Mouse (Mus musculus) liver, embryonic 14.5 days (tissue): ENCODE measurements around the gene Trip13. TPM values are rescaled to one million over a fixed set of nuclear protein-coding genes. Genes with fewer than 3 reads are reported as not detected.

Experiments
- ATAC-seq: fragments of 200-750 bp; cut with Nextera tagmentation; 2 replicates; pipeline ENCODE4 v1.8.0; 2017; ENCODE audit warnings: moderate number of reproducible peaks, mild to moderate bottlenecking, moderate library complexity; ENCODE audit not compliant: insufficient read depth
- DNase-seq, 3 experiments: peaks; one replicate each; pipeline ENCODE4 v3.0.0-alpha.2; 2012 to 2013; ENCODE audit warnings: low read depth in 3 of 3, low spot score in 3 of 3
- H3K27ac ChIP-seq: fragments of 300-500 bp; sonication (generic); 2 replicates; pipeline ENCODE4 v1.5.1; 2014; ENCODE audit warnings: moderate library complexity, mild to moderate bottlenecking, control low read depth, inconsistent platforms
- H3K27me3 ChIP-seq: fragments of 300-500 bp; sonication (generic); 2 replicates; pipeline ENCODE4 v1.6.1; 2014; ENCODE audit warnings: mild to moderate bottlenecking, low read length, moderate library complexity; ENCODE audit not compliant: control insufficient read depth, insufficient read depth
- H3K36me3 ChIP-seq: fragments of 300-500 bp; sonication (generic); replicated peaks from 2 replicates; pipeline ENCODE4 v1.6.1; 2014; ENCODE audit warnings: low read depth; ENCODE audit not compliant: control insufficient read depth, insufficient read depth
- H3K4me1 ChIP-seq, 2 experiments: fragments of 200-500 bp in 1 of 2; fragments of 300-500 bp in 1 of 2; sonication (generic) in 1 of 2; replicated peaks; 2 replicates each; pipeline ENCODE4 v1.6.1; 2012 to 2014; ENCODE audit warnings: antibody characterized with exemption in 1 of 2, inconsistent platforms in 1 of 2, low read length in 1 of 2; ENCODE audit not compliant: control insufficient read depth in 2 of 2, insufficient read depth in 2 of 2
- H3K4me2 ChIP-seq: fragments of 300-500 bp; sonication (generic); 2 replicates; pipeline ENCODE4 v1.6.1; 2014; ENCODE audit warnings: low read depth, mild to moderate bottlenecking, control low read depth, moderate library complexity
- H3K4me3 ChIP-seq, 2 experiments: fragments of 200-500 bp in 1 of 2; fragments of 300-500 bp in 1 of 2; sonication (generic) in 1 of 2; 2 replicates each; pipeline ENCODE4 v1.5.1; 2012 to 2014; ENCODE audit warnings: low read depth in 2 of 2, low read length in 2 of 2, mild to moderate bottlenecking in 2 of 2, control low read depth in 1 of 2, inconsistent platforms in 1 of 2, moderate library complexity in 1 of 2; ENCODE audit not compliant: insufficient read depth in 1 of 2
- H3K9ac ChIP-seq: fragments of 300-500 bp; sonication (generic); replicated peaks from 2 replicates; pipeline ENCODE4 v1.6.1; 2014; ENCODE audit warnings: mild to moderate bottlenecking, control low read depth, moderate library complexity
- H3K9me3 ChIP-seq: fragments of 300-500 bp; sonication (generic); 2 replicates; pipeline ENCODE4 v1.6.1; 2016; ENCODE audit warnings: low read length, mixed read lengths; ENCODE audit not compliant: control insufficient read depth
- CTCF ChIP-seq: IDR thresholded peaks from 2 replicates; pipeline ENCODE4 v1.5.1; 2016; ENCODE audit warnings: antibody characterized with exemption, low read depth, control low read depth
- EP300 ChIP-seq: IDR thresholded peaks from 2 replicates; pipeline ENCODE4 v1.6.1; 2016; ENCODE audit warnings: antibody characterized with exemption, low read depth
- WGBS: fragments of 180-500 bp; shearing (Covaris S2); extraction: QIAGEN DNeasy Blood & Tissue Kit; methylation state at CpG from one replicate; pipeline ENCODE4 v1.1.7; 2014; ENCODE audit not compliant: insufficient replicate concordance; 5-methylcytosine and 5-hydroxymethylcytosine counted together
- polyA plus RNA-seq, 2 experiments: library from polyadenylated mRNA; depleted of rRNA in 1 of 2; stranded (reverse) in 1 of 2; unstranded in 1 of 2; fragments of >200 nt; fragmentation: Nextera tagmentation in 1 of 2; extraction: Ambion mirVana in 1 of 2; gene quantifications; 2 replicates each; pipeline versions ENCODE4 v1.2.1 to v1.2.3; 2012 to 2014

Trip13 gene
- 6.9 and 11.5 TPM in 2 replicates for polyA plus RNA-seq (2012; rRNA removed)
- polyA plus RNA-seq (2014; fragmentation: Nextera tagmentation; extraction: Ambion mirVana): 21.9 TPM in 2 replicates

- TF ChIP-seq CTCF (peak; percentile 41), EP300 (no peak)
- DNase-seq: peak; percentile 82 to 87 (median 83)
- Histone ChIP-seq H3K27me3 (no peaks in the 10 kb centered on the region), H3K4me3 (peak within 1 kb of the TSS; percentile 75 to 87), H3K9me3 (no peaks in the 10 kb centered on the region), H3K4me1 (peaks cover 9 to 13% of the 10 kb centered on the region in 2 experiments), H3K9ac (peak within 1 kb of the TSS; percentile 89), H3K36me3 (peaks cover 28% of the 10 kb centered on the region), H3K4me2 (peak within 1 kb of the TSS; percentile 85), H3K27ac (peak within 1 kb of the TSS; percentile 88)
- WGBS: under 1% methylated on average over 81 of the region's 82 CpGs
- peak; percentile 97 for ATAC-seq
These were observed at the start of gene Trip13, which contains the start of gene Brd9 for GRCm38 (mm10) chr13:73937321-73938176. Gene Trip13, minus strand, starts transcription at chr13:73937784. Gene Brd9, plus strand, starts transcription at chr13:73937811.

- Histone ChIP-seq H3K4me3 (no peak overlapping the region), H3K27ac (no peak overlapping the region), H3K9me3 (no peaks in the 10 kb centered on the region), H3K27me3 (no peaks in the 10 kb centered on the region), H3K4me2 (no peak overlapping the region), H3K4me1 (peaks cover 2 to 7% of the 10 kb centered on the region in 2 experiments; a peak in 2 of 4 replicates), H3K36me3 (no peaks in the 10 kb centered on the region), H3K9ac (no peak overlapping the region)
- TF ChIP-seq CTCF: no peak
- TF ChIP-seq EP300: peak; percentile 42; the same call in 1 of the 2 replicates
- WGBS: 41% methylated on average over 5 of the region's 5 CpGs
- ATAC-seq (peak; percentile 70), DNase-seq (no peak)
These were observed 39.4 kb upstream of the Trip13 start for GRCm38 (mm10) chr13:73976935-73977334.

GRCm38 (mm10) chr13:73974523-73974922 is 36.9 kb upstream of the Trip13 start:
- H3K9ac ChIP-seq: no peak overlapping the region
- no peak for DNase-seq
- no peak overlapping the region for H3K27ac ChIP-seq
- no peaks in the 10 kb centered on the region for H3K36me3 ChIP-seq
- H3K9me3 ChIP-seq: no peaks in the 10 kb centered on the region
- H3K27me3 ChIP-seq: no peaks in the 10 kb centered on the region
- no peak for TF ChIP-seq EP300
- TF ChIP-seq CTCF: no peak
- no peak overlapping the region for H3K4me3 ChIP-seq
- H3K4me2 ChIP-seq: no peak overlapping the region
- 60% methylated on average over 3 of the region's 3 CpGs for WGBS
- peaks cover 2 to 9% of the 10 kb centered on the region in 2 experiments; a peak in 2 of 4 replicates for H3K4me1 ChIP-seq
- ATAC-seq: no peak

DNA sequence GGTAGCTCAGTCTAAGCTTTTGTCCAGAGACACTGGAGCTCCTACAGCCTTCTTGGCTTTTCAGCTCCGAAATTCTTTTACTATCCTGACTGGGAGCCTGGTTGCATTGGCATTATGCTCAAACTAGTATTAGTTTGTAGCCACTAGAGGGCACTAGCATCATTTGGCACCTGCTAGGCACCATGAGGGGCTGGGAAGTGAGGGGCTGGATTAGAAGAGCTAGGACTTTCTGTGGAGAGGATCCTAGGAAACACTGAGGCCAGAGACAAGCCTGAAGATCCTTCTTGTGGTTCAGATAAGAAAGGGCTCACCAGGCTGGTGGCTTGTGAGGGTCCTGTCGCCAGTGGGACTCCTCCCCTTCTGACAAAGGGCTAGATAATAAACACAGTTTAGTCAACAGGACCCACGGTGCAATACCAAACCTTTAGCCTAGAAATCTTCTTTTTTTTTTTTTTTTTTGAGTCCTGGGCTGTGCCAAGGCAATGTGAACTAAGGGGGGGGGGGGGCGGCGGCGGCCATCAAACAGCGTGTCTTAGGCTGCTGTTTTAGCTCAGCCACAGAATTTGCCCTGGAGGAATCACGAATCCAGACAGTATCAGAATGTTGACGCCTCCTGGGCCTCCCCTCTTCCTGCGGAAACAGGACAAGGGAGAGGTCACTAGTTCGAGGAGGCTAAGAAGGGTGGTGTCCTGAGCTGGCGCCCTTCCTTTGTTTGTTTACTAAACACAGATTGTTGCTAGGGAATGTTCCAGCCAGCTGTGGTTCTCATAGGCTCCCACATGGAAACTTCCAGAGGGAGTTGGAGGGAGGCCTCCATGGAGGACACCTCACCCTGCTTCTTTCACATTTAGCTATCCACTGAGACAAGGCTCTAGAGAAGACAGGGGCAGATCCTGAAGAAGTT is 33.2 kb upstream of the Trip13 start:
- Histone ChIP-seq H3K4me3 (peak overlapping the region in 1 of 2 experiments; percentile 10; a peak in 1 of 4 replicates), H3K27ac (no peak overlapping the region), H3K36me3 (no peaks in the 10 kb centered on the region), H3K9ac (no peak overlapping the region), H3K4me1 (peaks cover 0 to 8% of the 10 kb centered on the region in 2 experiments; a peak in 1 of 4 replicates), H3K9me3 (no peaks in the 10 kb centered on the region), H3K27me3 (no peaks in the 10 kb centered on the region), H3K4me2 (peak overlapping the region; percentile 54)
- TF ChIP-seq EP300 (no peak), CTCF (peak; percentile 84)
- ATAC-seq (peak; percentile 63), DNase-seq (peak in 1 of 3 experiments; percentile 44)
- 16% methylated on average over 12 of the region's 12 CpGs for WGBS
